Mouse (Mus musculus): ENCODE measurements around the gene Nadk2. TPM values are rescaled to one million over a fixed set of nuclear protein-coding genes. Genes with fewer than 3 reads are reported as not detected.

Nadk2 gene
- polyA plus RNA-seq (2014; fragmentation: Nextera tagmentation; extraction: Ambion mirVana), result 19.5 and 33.0 TPM in 2 replicates

- peak; percentile 99 for ATAC-seq (ENCODE audit: low FRiP score, low TSS enrichment)
- Histone ChIP-seq H3K36me3 (ENCODE audit: control insufficient read depth, insufficient read depth, low read length) (no peaks in the 10 kb centered on the region), H3K9me3 (ENCODE audit: control insufficient read depth, low read length) (no peaks in the 10 kb centered on the region), H3K9ac (ENCODE audit: low read depth, low read length) (peak within 1 kb of the TSS; percentile 93), H3K27me3 (ENCODE audit: control insufficient read depth, insufficient read depth, low read length) (no peaks in the 10 kb centered on the region), H3K4me2 (replicated peaks; ENCODE audit: low read depth, low read length) (peak within 1 kb of the TSS; percentile 79), H3K4me3 (ENCODE audit: low read length) (peak within 1 kb of the TSS; percentile 90), H3K27ac (ENCODE audit: low read depth, low read length) (peak within 1 kb of the TSS; percentile 90), H3K4me1 (ENCODE audit: control insufficient read depth, insufficient read depth, low read length) (peaks cover 30% of the 10 kb centered on the region; the same call in 1 of the 2 replicates)
- 1% methylated on average over 29 of the region's 54 CpGs for WGBS
Measured at GRCm38 (mm10) chr15:9070912-9071555, at the start of gene Nadk2. TSS of gene Nadk2 (plus strand) at chr15:9071260.

GRCm38 (mm10) chr15:9055704-9056103, 15.4 kb upstream of the Nadk2 start:
- Histone ChIP-seq H3K4me1 (ENCODE audit: control insufficient read depth, insufficient read depth, low read length) (no peaks in the 10 kb centered on the region), H3K9ac (ENCODE audit: low read depth, low read length) (no peak overlapping the region), H3K4me2 (replicated peaks; ENCODE audit: low read depth, low read length) (no peak overlapping the region), H3K27ac (ENCODE audit: low read depth, low read length) (no peak overlapping the region), H3K4me3 (ENCODE audit: low read length) (no peak overlapping the region), H3K27me3 (ENCODE audit: control insufficient read depth, insufficient read depth, low read length) (no peaks in the 10 kb centered on the region), H3K36me3 (ENCODE audit: control insufficient read depth, insufficient read depth, low read length) (no peaks in the 10 kb centered on the region), H3K9me3 (ENCODE audit: control insufficient read depth, low read length) (no peaks in the 10 kb centered on the region)
- no peak for ATAC-seq (ENCODE audit: low FRiP score, low TSS enrichment)

GRCm38 (mm10) chr15:9059856-9060255, 11.2 kb upstream of the Nadk2 start:
- H3K9ac ChIP-seq (ENCODE audit: low read depth, low read length), result no peak overlapping the region
- no peaks in the 10 kb centered on the region for H3K4me1 ChIP-seq (ENCODE audit: control insufficient read depth, insufficient read depth, low read length)
- no peaks in the 10 kb centered on the region for H3K36me3 ChIP-seq (ENCODE audit: control insufficient read depth, insufficient read depth, low read length)
- H3K27me3 ChIP-seq (ENCODE audit: control insufficient read depth, insufficient read depth, low read length), result no peaks in the 10 kb centered on the region
- 86% methylated on average over 2 of the region's 2 CpGs for WGBS
- no peak overlapping the region for H3K27ac ChIP-seq (ENCODE audit: low read depth, low read length)
- no peaks in the 10 kb centered on the region for H3K9me3 ChIP-seq (ENCODE audit: control insufficient read depth, low read length)
- ATAC-seq (ENCODE audit: low FRiP score, low TSS enrichment), result no peak
- no peak overlapping the region for H3K4me2 ChIP-seq (replicated peaks; ENCODE audit: low read depth, low read length)
- no peak overlapping the region for H3K4me3 ChIP-seq (ENCODE audit: low read length)

GRCm38 (mm10) chr15:9061150-9061882, 9.7 kb upstream of the Nadk2 start:
- no peaks in the 10 kb centered on the region for H3K9me3 ChIP-seq (ENCODE audit: control insufficient read depth, low read length)
- no peaks in the 10 kb centered on the region for H3K4me1 ChIP-seq (ENCODE audit: control insufficient read depth, insufficient read depth, low read length)
- H3K4me3 ChIP-seq (ENCODE audit: low read length), result no peak overlapping the region
- H3K27ac ChIP-seq (ENCODE audit: low read depth, low read length), result no peak overlapping the region
- 80% methylated on average over 7 of the region's 7 CpGs for WGBS
- no peak overlapping the region for H3K9ac ChIP-seq (ENCODE audit: low read depth, low read length)
- H3K27me3 ChIP-seq (ENCODE audit: control insufficient read depth, insufficient read depth, low read length), result no peaks in the 10 kb centered on the region
- no peak overlapping the region for H3K4me2 ChIP-seq (replicated peaks; ENCODE audit: low read depth, low read length)
- no peak for ATAC-seq (ENCODE audit: low FRiP score, low TSS enrichment)
- no peaks in the 10 kb centered on the region for H3K36me3 ChIP-seq (ENCODE audit: control insufficient read depth, insufficient read depth, low read length)

- Histone ChIP-seq H3K4me1 (ENCODE audit: control insufficient read depth, insufficient read depth, low read length) (peaks cover 16% of the 10 kb centered on the region; the same call in 1 of the 2 replicates), H3K9me3 (ENCODE audit: control insufficient read depth, low read length) (no peaks in the 10 kb centered on the region), H3K9ac (ENCODE audit: low read depth, low read length) (no peak overlapping the region), H3K36me3 (ENCODE audit: control insufficient read depth, insufficient read depth, low read length) (no peaks in the 10 kb centered on the region), H3K27me3 (ENCODE audit: control insufficient read depth, insufficient read depth, low read length) (no peaks in the 10 kb centered on the region), H3K4me3 (ENCODE audit: low read length) (no peak overlapping the region), H3K4me2 (replicated peaks; ENCODE audit: low read depth, low read length) (no peak overlapping the region), H3K27ac (ENCODE audit: low read depth, low read length) (no peak overlapping the region)
- no peak for ATAC-seq (ENCODE audit: low FRiP score, low TSS enrichment)
- 86% methylated on average over 4 of the region's 4 CpGs for WGBS
Measured at GRCm38 (mm10) chr15:9068881-9069280, 2.2 kb upstream of the Nadk2 start.

- H3K27me3 ChIP-seq (ENCODE audit: control insufficient read depth, insufficient read depth, low read length), result no peaks in the 10 kb centered on the region
- no peaks in the 10 kb centered on the region for H3K9me3 ChIP-seq (ENCODE audit: control insufficient read depth, low read length)
- peak overlapping the region; percentile 56 for H3K9ac ChIP-seq (ENCODE audit: low read depth, low read length)
- no peaks in the 10 kb centered on the region for H3K36me3 ChIP-seq (ENCODE audit: control insufficient read depth, insufficient read depth, low read length)
- peak overlapping the region; percentile 79 for H3K4me2 ChIP-seq (replicated peaks; ENCODE audit: low read depth, low read length)
- 2% methylated on average over 3 of the region's 3 CpGs for WGBS
- peaks cover 26% of the 10 kb centered on the region; the same call in 1 of the 2 replicates for H3K4me1 ChIP-seq (ENCODE audit: control insufficient read depth, insufficient read depth, low read length)
- peak; percentile 9; the same call in 1 of the 2 replicates for ATAC-seq (ENCODE audit: low FRiP score, low TSS enrichment)
- peak overlapping the region; percentile 72 for H3K27ac ChIP-seq (ENCODE audit: low read depth, low read length)
- H3K4me3 ChIP-seq (ENCODE audit: low read length), result peak overlapping the region; percentile 90
Measured at GRCm38 (mm10) chr15:9070353-9070752, 707 bp upstream of the Nadk2 start.

- peak overlapping the region; percentile 90 for H3K4me3 ChIP-seq (ENCODE audit: low read length)
- peak overlapping the region; percentile 72 for H3K4me2 ChIP-seq (replicated peaks; ENCODE audit: low read depth, low read length)
- H3K36me3 ChIP-seq (ENCODE audit: control insufficient read depth, insufficient read depth, low read length), result no peaks in the 10 kb centered on the region
- peaks cover 30% of the 10 kb centered on the region; the same call in 1 of the 2 replicates for H3K4me1 ChIP-seq (ENCODE audit: control insufficient read depth, insufficient read depth, low read length)
- peak overlapping the region; percentile 93 for H3K9ac ChIP-seq (ENCODE audit: low read depth, low read length)
- peak; percentile 40 for ATAC-seq (ENCODE audit: low FRiP score, low TSS enrichment)
- H3K27me3 ChIP-seq (ENCODE audit: control insufficient read depth, insufficient read depth, low read length), result no peaks in the 10 kb centered on the region
- no peaks in the 10 kb centered on the region for H3K9me3 ChIP-seq (ENCODE audit: control insufficient read depth, low read length)
- 0% methylated on average over 63 of the region's 66 CpGs for WGBS
- peak overlapping the region; percentile 90 for H3K27ac ChIP-seq (ENCODE audit: low read depth, low read length)
Measured at GRCm38 (mm10) chr15:9071556-9072544, 790 bp downstream of the Nadk2 start.

- peak overlapping the region; percentile 90 for H3K4me3 ChIP-seq (ENCODE audit: low read length)
- 45% methylated on average over 5 of the region's 5 CpGs for WGBS
- no peak for ATAC-seq (ENCODE audit: low FRiP score, low TSS enrichment)
- H3K4me2 ChIP-seq (replicated peaks; ENCODE audit: low read depth, low read length), result peak overlapping the region; percentile 72
- H3K36me3 ChIP-seq (ENCODE audit: control insufficient read depth, insufficient read depth, low read length), result no peaks in the 10 kb centered on the region
- H3K27me3 ChIP-seq (ENCODE audit: control insufficient read depth, insufficient read depth, low read length), result no peaks in the 10 kb centered on the region
- no peak overlapping the region for H3K27ac ChIP-seq (ENCODE audit: low read depth, low read length)
- H3K9ac ChIP-seq (ENCODE audit: low read depth, low read length), result peak overlapping the region; percentile 93; the same call in 1 of the 2 replicates
- H3K4me1 ChIP-seq (ENCODE audit: control insufficient read depth, insufficient read depth, low read length), result peaks cover 30% of the 10 kb centered on the region; the same call in 1 of the 2 replicates
- no peaks in the 10 kb centered on the region for H3K9me3 ChIP-seq (ENCODE audit: control insufficient read depth, low read length)
Measured at GRCm38 (mm10) chr15:9072630-9073029, 1.6 kb downstream of the Nadk2 start.

All from kidney, embryonic 14.5 days (tissue).